Mouse (Mus musculus) midbrain, postnatal 0 days (tissue): ENCODE results near the gene Pus10. TPM values are rescaled to one million over a fixed set of nuclear protein-coding genes. Genes with fewer than 3 reads are reported as not detected.

Experiments
- ATAC-seq: fragments of 200-750 bp; cut with Nextera tagmentation; 2 replicates; pipeline ENCODE4 v1.8.0; 2017; ENCODE audit warnings: moderate number of reproducible peaks, mild to moderate bottlenecking, moderate TSS enrichment, moderate library complexity; ENCODE audit not compliant: low FRiP score
- DNase-seq: peaks from one replicate; pipeline ENCODE4 v3.0.0-alpha.2; 2015; ENCODE audit warnings: low spot score
- H3K27ac ChIP-seq: fragments of 300-500 bp; sonication (generic); 2 replicates; pipeline ENCODE4 v1.5.1; 2014; ENCODE audit warnings: low read depth, mild to moderate bottlenecking, low read length, mixed read lengths
- H3K27me3 ChIP-seq: fragments of 300-500 bp; sonication (generic); 2 replicates; pipeline ENCODE4 v1.6.1; 2014; ENCODE audit warnings: low read length, control low read depth, mixed read lengths; ENCODE audit not compliant: insufficient read depth
- H3K36me3 ChIP-seq: fragments of 300-500 bp; sonication (generic); 2 replicates; pipeline ENCODE4 v1.6.1; 2014; ENCODE audit warnings: low read length, control low read depth, mixed read lengths; ENCODE audit not compliant: insufficient read depth
- H3K4me1 ChIP-seq: fragments of 300-500 bp; sonication (generic); 2 replicates; pipeline ENCODE4 v1.6.1; 2014; ENCODE audit warnings: mild to moderate bottlenecking, control low read depth, antibody characterized with exemption, low read length, mixed read lengths; ENCODE audit not compliant: insufficient read depth
- H3K4me2 ChIP-seq: fragments of 300-500 bp; sonication (generic); 2 replicates; pipeline ENCODE4 v1.6.1; 2014; ENCODE audit warnings: low read depth, mild to moderate bottlenecking, low read length, mixed read lengths; ENCODE audit not compliant: poor library complexity, severe bottlenecking
- H3K4me3 ChIP-seq: fragments of 300-500 bp; sonication (generic); 2 replicates; pipeline ENCODE4 v1.5.1; 2014; ENCODE audit warnings: low read depth, mild to moderate bottlenecking, low read length, moderate library complexity
- H3K9ac ChIP-seq: fragments of 300-500 bp; sonication (generic); replicated peaks from 2 replicates; pipeline ENCODE4 v1.6.1; 2014; ENCODE audit warnings: mild to moderate bottlenecking, low read length, moderate library complexity, mixed read lengths; ENCODE audit not compliant: poor library complexity, severe bottlenecking
- H3K9me3 ChIP-seq: fragments of 300-500 bp; sonication (generic); 2 replicates; pipeline ENCODE4 v1.6.1; 2016; ENCODE audit warnings: low read length, control low read depth
- CTCF ChIP-seq: IDR thresholded peaks from 2 replicates; pipeline ENCODE4 v1.5.1; 2016; ENCODE audit warnings: antibody characterized with exemption, mild to moderate bottlenecking
- WGBS: fragments of 180-500 bp; shearing (Covaris S2); extraction: QIAGEN DNeasy Blood & Tissue Kit; methylation state at CpG from one replicate; pipeline ENCODE4 v1.1.7; 2014; 5-methylcytosine and 5-hydroxymethylcytosine counted together
- polyA plus RNA-seq: library from polyadenylated mRNA; unstranded; fragments of >200 nt; fragmentation: Nextera tagmentation; extraction: Ambion mirVana; gene quantifications from 2 replicates; pipeline ENCODE4 v1.2.1, GENCODE M21; 2015
- total RNA-seq: library from RNA; depleted of rRNA; stranded (reverse); fragments of >200 nt; gene quantifications from 2 replicates; pipeline ENCODE4 v1.2.3, GENCODE M21; 2014

Pus10 gene
- total and polyA plus RNA-seq, 2 experiments from 2014 or later, result 9.5 to 11.2 TPM

- Histone ChIP-seq H3K4me3 (no peak overlapping the region), H3K27me3 (no peaks in the 10 kb centered on the region), H3K9me3 (no peaks in the 10 kb centered on the region), H3K36me3 (no peaks in the 10 kb centered on the region), H3K4me2 (no peak overlapping the region), H3K4me1 (no peaks in the 10 kb centered on the region), H3K27ac (no peak overlapping the region), H3K9ac (no peak overlapping the region)
- ATAC-seq (no peak), DNase-seq (no peak)
- WGBS, result 74% methylated on average over 3 of the region's 3 CpGs
- no peak for TF ChIP-seq CTCF
Measured at GRCm38 (mm10) chr11:23699414-23700095, 34.1 kb downstream of the Pus10 start.

GRCm38 (mm10) chr11:23701831-23702230, 36.4 kb downstream of the Pus10 start:
- no peaks in the 10 kb centered on the region for H3K9me3 ChIP-seq
- no peaks in the 10 kb centered on the region for H3K4me1 ChIP-seq
- WGBS, result 98% methylated on average over 3 of the region's 3 CpGs
- DNase-seq, result no peak
- H3K27me3 ChIP-seq, result no peaks in the 10 kb centered on the region
- no peak overlapping the region for H3K4me3 ChIP-seq
- H3K9ac ChIP-seq, result no peak overlapping the region
- H3K36me3 ChIP-seq, result peaks cover 3% of the 10 kb centered on the region; the same call in 1 of the 2 replicates
- H3K4me2 ChIP-seq, result no peak overlapping the region
- ATAC-seq, result no peak
- H3K27ac ChIP-seq, result no peak overlapping the region
- no peak for TF ChIP-seq CTCF

GRCm38 (mm10) chr11:23704604-23705294, 39.3 kb downstream of the Pus10 start:
- ATAC-seq, result no peak
- WGBS, result 85% methylated on average over 7 of the region's 7 CpGs

GRCm38 (mm10) chr11:23712299-23712698, 46.8 kb downstream of the Pus10 start:
- Histone ChIP-seq H3K4me2 (no peak overlapping the region), H3K27me3 (no peaks in the 10 kb centered on the region), H3K36me3 (peaks cover 65% of the 10 kb centered on the region), H3K4me3 (no peak overlapping the region), H3K9me3 (no peaks in the 10 kb centered on the region), H3K9ac (no peak overlapping the region), H3K27ac (no peak overlapping the region), H3K4me1 (no peaks in the 10 kb centered on the region)
- DNase-seq (peak; percentile 46), ATAC-seq (no peak)
- 84% methylated on average over 3 of the region's 3 CpGs for whole genome bisulfite sequencing
- no peak for TF ChIP-seq CTCF

More at GRCm38 (mm10) chr11:23704604-23705294, 39.3 kb downstream of the Pus10 start:
- no peak overlapping the region for H3K4me3 ChIP-seq
- peaks cover 22% of the 10 kb centered on the region for H3K36me3 ChIP-seq
- no peaks in the 10 kb centered on the region for H3K4me1 ChIP-seq
- H3K9ac ChIP-seq, result no peak overlapping the region
- DNase-seq, result no peak
- H3K9me3 ChIP-seq, result no peaks in the 10 kb centered on the region
- H3K27me3 ChIP-seq, result no peaks in the 10 kb centered on the region
- no peak overlapping the region for H3K4me2 ChIP-seq
- H3K27ac ChIP-seq, result no peak overlapping the region
- TF ChIP-seq CTCF, result no peak

DNA sequence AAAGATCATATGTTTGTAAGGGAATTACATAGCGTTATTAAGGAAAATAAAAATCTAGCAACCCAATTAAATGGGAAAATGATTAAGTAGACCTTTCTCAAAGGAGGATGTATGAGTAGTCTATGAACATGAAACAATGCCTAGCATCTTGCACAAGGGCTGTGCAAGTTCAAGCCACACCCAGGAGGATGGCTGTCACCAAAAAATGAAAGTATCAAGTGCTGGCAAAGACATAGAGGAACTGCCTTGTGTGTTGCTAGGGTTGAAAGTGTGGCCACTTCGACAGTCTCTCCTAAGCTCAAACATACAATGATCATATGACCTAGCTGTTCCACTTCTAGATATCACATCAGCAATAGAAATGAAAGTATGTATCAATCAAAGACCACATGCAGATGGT, 53.4 kb downstream of the Pus10 start:
- no peak overlapping the region for H3K4me3 ChIP-seq
- H3K27me3 ChIP-seq, result no peaks in the 10 kb centered on the region
- no peaks in the 10 kb centered on the region for H3K4me1 ChIP-seq
- no peak overlapping the region for H3K4me2 ChIP-seq
- no peaks in the 10 kb centered on the region for H3K9me3 ChIP-seq
- ATAC-seq, result no peak
- DNase-seq, result no peak
- no peak for TF ChIP-seq CTCF
- H3K27ac ChIP-seq, result no peak overlapping the region
- no peak overlapping the region for H3K9ac ChIP-seq
- 97% methylated on average over 2 of the region's 2 CpGs for WGBS
- peaks cover 56% of the 10 kb centered on the region for H3K36me3 ChIP-seq

- H3K4me1 ChIP-seq, result no peaks in the 10 kb centered on the region
- H3K4me3 ChIP-seq, result no peak overlapping the region
- no peaks in the 10 kb centered on the region for H3K9me3 ChIP-seq
- 89% methylated on average over 3 of the region's 3 CpGs for WGBS
- DNase-seq (no peak), ATAC-seq (no peak)
- H3K27me3 ChIP-seq, result no peaks in the 10 kb centered on the region
- H3K27ac ChIP-seq, result no peak overlapping the region
- no peak overlapping the region for H3K9ac ChIP-seq
- peaks cover 52% of the 10 kb centered on the region for H3K36me3 ChIP-seq
- H3K4me2 ChIP-seq, result no peak overlapping the region
- TF ChIP-seq CTCF, result no peak
Measured at GRCm38 (mm10) chr11:23719825-23720224, 54.4 kb downstream of the Pus10 start.
